Mouse (Mus musculus) embryonic fibroblast, embryonic 13.5 days (primary cell): ENCODE data around the gene Henmt1.

ENCODE experiments used
- CTCF ChIP-seq: IDR thresholded peaks from 2 replicates; pipeline ENCODE4 v1.5.1; 2011; ENCODE audit warnings: mild to moderate bottlenecking, control low read depth, low read length, moderate library complexity, borderline replicate concordance; ENCODE audit not compliant: insufficient read depth
- POLR2A ChIP-seq: IDR thresholded peaks from 2 replicates; pipeline ENCODE4 v1.6.1; 2011; ENCODE audit warnings: low read depth, mild to moderate bottlenecking, control low read depth, low read length, moderate library complexity

DNA sequence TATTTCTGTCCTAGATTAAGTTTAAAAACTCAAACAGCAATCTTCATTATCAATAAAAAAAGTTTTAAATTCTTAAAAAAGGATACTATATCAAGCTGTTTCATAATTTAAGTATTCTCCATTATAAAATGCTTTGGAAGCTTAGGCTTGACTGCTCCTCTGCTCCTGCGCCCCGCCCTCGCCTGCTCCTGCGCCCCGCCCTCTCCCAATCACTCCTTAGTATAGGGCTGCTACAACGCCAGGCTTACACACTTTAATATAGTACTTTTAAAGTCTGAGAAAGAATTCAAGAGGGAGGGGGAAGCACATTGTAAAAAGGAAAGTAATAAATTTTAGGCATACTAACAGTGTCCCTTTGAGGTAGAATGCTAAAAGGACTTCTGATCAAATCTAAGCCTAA, 36.7 kb upstream of the Henmt1 start:
- TF ChIP-seq CTCF: no peak
- TF ChIP-seq POLR2A: no peak
